ENCODE assay signal across 28 mouse cellular contexts in genomic region chr8:89241686-89242085, GRCm38 (mm10).
DNase-seq lines count a peak whose midpoint lies in the region; ATAC-seq and TF ChIP-seq lines count a peak whose summit lies in the region.
"Had no signal": no experiment of that assay in that cellular context is flagged by ENCODE, and none has a peak within 500 bp of the region (broad histone marks: within the 10 kb centered on the region; RNA-seq: fewer than 3 reads in every experiment).

No protein-coding gene starts in this region.

- H3K9me3 ChIP-seq in midbrain, embryonic 10.5 days (replicated peaks) = no peaks in the 10 kb centered on the region
- no peaks in the 10 kb centered on the region for H3K9me3 ChIP-seq in midbrain, embryonic 13.5 days
- H3K9me3 ChIP-seq: forebrain, embryonic 13.5 days; heart, embryonic 12.5 days; hindbrain, embryonic 13.5 days; limb, embryonic 13.5 days; stomach, embryonic 15.5 days had no signal

- H3K4me1 ChIP-seq in midbrain, embryonic 10.5 days = peaks cover 40% of the 10 kb centered on the region
- H3K4me1 ChIP-seq in midbrain, embryonic 13.5 days (replicated peaks) = peaks cover 25% of the 10 kb centered on the region
- H3K4me1 ChIP-seq: megakaryocyte, embryonic 14.5 days had no signal

- H3K4me2 ChIP-seq in midbrain, embryonic 13.5 days (replicated peaks) = no peak overlapping the region
- H3K4me2 ChIP-seq: forebrain, embryonic 13.5 days; heart, embryonic 12.5 days; hindbrain, embryonic 13.5 days; limb, embryonic 13.5 days; liver, embryonic 11.5 days; stomach, embryonic 15.5 days had no signal

- H3K4me3 ChIP-seq in layer of hippocampus, adult 2 months = no peak overlapping the region
- no peak overlapping the region for H3K4me3 ChIP-seq in midbrain, embryonic 10.5 days
- no peak overlapping the region for H3K4me3 ChIP-seq in midbrain, embryonic 13.5 days (replicated peaks)
- H3K4me3 ChIP-seq: forebrain, embryonic 13.5 days; heart, adult 2 months; heart, embryonic 12.5 days; hindbrain, embryonic 13.5 days; limb, embryonic 13.5 days; megakaryocyte, embryonic 14.5 days; stomach, embryonic 15.5 days had no signal

- peak; percentile 1 for DNase-seq in cerebellum, adult 9-10 months
- no peak for DNase-seq in cerebellum, postnatal 25 days
- DNase-seq in layer of hippocampus, adult 2 months (ENCODE audit: low spot score in 2 of 2) = no peak
- no peak for DNase-seq in layer of hippocampus, adult 11-12 months (ENCODE audit: low spot score)
- no peak for DNase-seq in midbrain, embryonic 10.5 days (ENCODE audit: low spot score)
- DNase-seq in mesoderm, embryonic 11.5 days (ENCODE audit: low read depth, low spot score) = peak; percentile 48
- no peak for DNase-seq in kidney, postnatal 4 days
- DNase-seq: adrenal gland, adult 2 months; adrenal gland, postnatal 36 days; cerebellum, adult 8-10 months; heart, adult 2 months; heart, postnatal 4 days; kidney, adult 8-10 months; lung, postnatal 4 days; right cerebral cortex, postnatal 25 days; thymus, postnatal 25 days had no signal

- no peaks in the 10 kb centered on the region for H3K36me3 ChIP-seq in midbrain, embryonic 10.5 days
- H3K36me3 ChIP-seq in midbrain, embryonic 13.5 days = no peaks in the 10 kb centered on the region
- H3K36me3 ChIP-seq: heart, embryonic 12.5 days; hindbrain, embryonic 13.5 days; limb, embryonic 13.5 days; stomach, embryonic 15.5 days had no signal

- no peak overlapping the region for H3K9ac ChIP-seq in midbrain, embryonic 13.5 days (replicated peaks)
- H3K9ac ChIP-seq: forebrain, embryonic 13.5 days; heart, embryonic 12.5 days; hindbrain, embryonic 13.5 days; limb, embryonic 13.5 days; stomach, embryonic 15.5 days had no signal

- ATAC-seq in midbrain, embryonic 13.5 days = no peak
- ATAC-seq: activated CD4-positive, CD25-positive, alpha-beta regulatory T cell, adult 4 months; forebrain, embryonic 13.5 days; intestine, embryonic 16.5 days had no signal

- 26% methylated on average over 5 of the region's 5 CpGs for WGBS in midbrain, embryonic 10.5 days
- 13% methylated on average over 5 of the region's 5 CpGs for WGBS in midbrain, embryonic 13.5 days

- peaks cover 51% of the 10 kb centered on the region for H3K27me3 ChIP-seq in midbrain, embryonic 10.5 days (ENCODE audit: low read depth, poor library complexity, severe bottlenecking)
- peaks cover 36% of the 10 kb centered on the region for H3K27me3 ChIP-seq in midbrain, embryonic 13.5 days
- H3K27me3 ChIP-seq: CH12.LX had no signal

- H3K27ac ChIP-seq in layer of hippocampus, adult 2 months = 0 out of 2 replicates have a peak overlapping the region, but pooled peaks have one; percentile 46
- peak overlapping the region; percentile 63 for H3K27ac ChIP-seq in midbrain, embryonic 10.5 days (replicated peaks)
- no peak overlapping the region for H3K27ac ChIP-seq in midbrain, embryonic 13.5 days
- H3K27ac ChIP-seq: forebrain, embryonic 13.5 days; heart, adult 2 months; hindbrain, embryonic 13.5 days; kidney, postnatal 0 days; limb, embryonic 13.5 days; stomach, embryonic 15.5 days had no signal

- no peak for TF ChIP-seq CTCF in layer of hippocampus, adult 2 months (conservative IDR thresholded peaks at IDR 0.05)

Comparison
In these comparisons a context has a peak if more than half of its experiments do, and no peak if none do; other contexts are left out.
1. DNase-seq: peak in cerebellum, adult 9-10 months (single experiment) and mesoderm, embryonic 11.5 days (single experiment); none in cerebellum, postnatal 25 days (0 of 2), layer of hippocampus, adult 2 months (0 of 2), layer of hippocampus, adult 11-12 months (single experiment), midbrain, embryonic 10.5 days (single experiment) and kidney, postnatal 4 days (0 of 2).